Mouse (Mus musculus) midbrain, embryonic 12.5 days (tissue): ENCODE measurements around the gene Pde11a. TPM values are rescaled to one million over a fixed set of nuclear protein-coding genes. Genes with fewer than 3 reads are reported as not detected.

ENCODE experiments used
- ATAC-seq: fragments of 200-750 bp; cut with Nextera tagmentation; 2 replicates; pipeline ENCODE4 v1.8.0; 2017; ENCODE audit warnings: low read depth, moderate TSS enrichment, moderate library complexity; ENCODE audit not compliant: low FRiP score
- H3K27ac ChIP-seq: fragments of 300-500 bp; sonication (generic); replicated peaks from 2 replicates; pipeline ENCODE4 v1.5.1; 2016; ENCODE audit warnings: mild to moderate bottlenecking
- H3K27me3 ChIP-seq: fragments of 300-500 bp; sonication (generic); 2 replicates; pipeline ENCODE4 v1.6.1; 2016; ENCODE audit warnings: mild to moderate bottlenecking
- H3K36me3 ChIP-seq: fragments of 300-500 bp; sonication (generic); 2 replicates; pipeline ENCODE4 v1.6.1; 2016
- H3K4me1 ChIP-seq: fragments of 300-500 bp; sonication (generic); 2 replicates; pipeline ENCODE4 v1.6.1; 2016
- H3K4me2 ChIP-seq: fragments of 300-500 bp; sonication (generic); replicated peaks from 2 replicates; pipeline ENCODE4 v1.6.1; 2016; ENCODE audit warnings: mild to moderate bottlenecking, moderate library complexity
- H3K4me3 ChIP-seq: fragments of 300-500 bp; sonication (generic); 2 replicates; pipeline ENCODE4 v1.5.1; 2016; ENCODE audit warnings: mild to moderate bottlenecking
- H3K9ac ChIP-seq: fragments of 300-500 bp; sonication (generic); replicated peaks from 2 replicates; pipeline ENCODE4 v1.6.1; 2016; ENCODE audit warnings: mild to moderate bottlenecking, moderate library complexity
- H3K9me3 ChIP-seq: fragments of 300-500 bp; sonication (generic); 2 replicates; pipeline ENCODE4 v1.6.1; 2016; ENCODE audit warnings: mild to moderate bottlenecking
- WGBS: fragments of 180-500 bp; shearing (Covaris S2); methylation state at CpG from one replicate; pipeline ENCODE4 v1.1.7; 2016; 5-methylcytosine and 5-hydroxymethylcytosine counted together
- polyA plus RNA-seq: library from polyadenylated mRNA; unstranded; fragments of >200 nt; fragmentation: Nextera tagmentation; extraction: Ambion mirVana; gene quantifications from 2 replicates; pipeline ENCODE4 v1.2.1, GENCODE M21; 2016

The Pde11a gene
- polyA plus RNA-seq, 1 experiment from 2014 or later, result 0.20 TPM

DNA sequence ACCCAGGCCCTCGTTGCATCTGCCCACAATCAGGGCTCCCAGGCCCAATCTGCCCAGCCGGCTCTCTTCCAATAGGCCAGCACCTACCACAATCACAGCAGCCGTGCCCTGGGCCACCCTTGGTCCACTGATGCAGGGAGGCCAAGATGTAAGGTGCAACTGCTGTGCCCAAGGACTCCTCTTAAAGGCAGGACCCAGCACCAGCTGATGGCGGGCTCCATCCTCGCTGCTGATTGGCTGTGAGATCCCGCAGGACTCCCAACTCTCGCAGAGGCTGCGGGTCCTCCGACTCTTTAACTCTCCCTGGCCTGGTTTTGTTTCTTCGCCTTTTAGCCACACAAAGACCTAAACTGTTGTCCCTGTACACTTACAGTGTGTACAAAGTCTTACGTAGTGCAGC lies 21.7 kb upstream of the Pde11a start, which contains the start of gene Cyct:
Gene Cyct, minus strand, starts transcription at position 225 of the 400 bp plus-strand sequence.
- Histone ChIP-seq H3K27me3 (no peaks in the 10 kb centered on the region), H3K27ac (no peak within 1 kb of the TSS), H3K9me3 (no peaks in the 10 kb centered on the region), H3K4me1 (no peaks in the 10 kb centered on the region), H3K4me3 (no peak within 1 kb of the TSS), H3K36me3 (no peaks in the 10 kb centered on the region), H3K9ac (no peak within 1 kb of the TSS), H3K4me2 (no peak within 1 kb of the TSS)
- 88% methylated on average over 11 of the region's 11 CpGs for WGBS
- ATAC-seq, result no peak

DNA sequence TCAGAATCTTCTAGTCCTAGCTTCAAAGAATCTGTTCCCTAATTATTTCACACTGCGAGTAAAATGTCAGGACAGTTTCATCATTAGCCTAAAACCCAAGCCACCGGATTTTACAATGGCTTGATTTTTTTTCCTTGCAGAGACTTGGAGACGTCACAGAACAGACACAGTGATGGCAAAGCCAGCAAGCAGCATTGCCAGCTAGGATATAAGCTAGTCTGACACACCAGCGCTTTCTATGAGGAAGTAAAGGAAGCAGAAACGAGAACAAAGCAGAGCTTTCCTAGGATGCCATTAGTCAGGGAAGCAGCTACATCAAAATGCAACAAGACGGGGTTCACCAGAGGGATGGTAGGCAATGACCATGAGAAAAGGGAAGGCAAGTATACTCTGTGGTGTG lies 9.3 kb upstream of the Pde11a start:
- 73% methylated on average over 6 of the region's 6 CpGs for WGBS
- H3K27me3 ChIP-seq, result no peaks in the 10 kb centered on the region
- H3K36me3 ChIP-seq, result no peaks in the 10 kb centered on the region
- no peak overlapping the region for H3K4me2 ChIP-seq
- H3K4me3 ChIP-seq, result no peak overlapping the region
- H3K9ac ChIP-seq, result no peak overlapping the region
- ATAC-seq, result no peak
- no peaks in the 10 kb centered on the region for H3K4me1 ChIP-seq
- H3K9me3 ChIP-seq, result no peaks in the 10 kb centered on the region
- H3K27ac ChIP-seq, result no peak overlapping the region

DNA sequence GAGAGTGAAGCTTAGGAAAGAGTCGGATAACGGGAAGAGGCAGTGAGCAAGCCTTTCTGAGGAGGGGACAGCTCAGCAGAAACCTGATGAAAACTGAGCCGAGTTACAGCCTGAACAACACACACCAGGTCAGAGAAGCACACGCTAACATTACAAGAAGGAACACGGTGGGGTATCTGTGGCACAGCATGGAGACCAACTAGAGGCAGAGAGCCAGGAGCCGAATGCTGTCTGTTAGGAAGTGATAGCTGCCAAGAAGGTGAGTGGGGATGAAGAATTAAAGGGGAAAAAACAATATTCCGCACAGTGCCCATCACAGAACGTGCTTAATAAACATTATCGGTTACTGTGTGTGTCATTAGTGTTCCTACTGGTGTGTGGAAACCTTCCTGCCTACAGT lies 3.6 kb upstream of the Pde11a start:
- WGBS, result 93% methylated on average over 9 of the region's 9 CpGs
- H3K36me3 ChIP-seq, result no peaks in the 10 kb centered on the region
- no peaks in the 10 kb centered on the region for H3K9me3 ChIP-seq
- H3K27me3 ChIP-seq, result peaks cover 26% of the 10 kb centered on the region
- H3K9ac ChIP-seq, result no peak overlapping the region
- no peak overlapping the region for H3K27ac ChIP-seq
- no peak overlapping the region for H3K4me2 ChIP-seq
- no peak overlapping the region for H3K4me3 ChIP-seq
- peaks cover 9% of the 10 kb centered on the region for H3K4me1 ChIP-seq
- no peak for ATAC-seq

DNA sequence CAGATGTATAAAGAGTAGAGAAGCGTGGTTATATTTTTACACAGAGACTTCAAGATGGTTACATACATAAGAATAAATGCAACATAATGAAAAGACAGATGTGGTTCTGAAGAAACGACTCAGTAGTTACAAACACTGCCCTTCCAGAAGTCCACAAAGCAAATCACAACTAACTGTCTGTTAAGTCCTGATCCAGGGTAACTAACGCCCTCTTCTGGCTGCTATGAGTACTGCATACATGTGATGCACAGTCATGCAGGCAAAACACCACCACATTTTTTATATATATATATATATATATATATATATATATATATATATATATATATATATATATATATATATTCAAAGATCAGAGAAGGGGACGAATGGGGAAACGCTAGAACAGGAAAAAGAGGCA lies 4.0 kb downstream of the Pde11a start:
- peaks cover 9% of the 10 kb centered on the region for H3K4me1 ChIP-seq
- ATAC-seq, result no peak
- no peaks in the 10 kb centered on the region for H3K9me3 ChIP-seq
- H3K36me3 ChIP-seq, result no peaks in the 10 kb centered on the region
- no peak overlapping the region for H3K9ac ChIP-seq
- H3K27me3 ChIP-seq, result peaks cover 27% of the 10 kb centered on the region
- no peak overlapping the region for H3K27ac ChIP-seq
- WGBS, result 83% methylated on average over 5 of the region's 5 CpGs
- H3K4me2 ChIP-seq, result no peak overlapping the region
- no peak overlapping the region for H3K4me3 ChIP-seq

DNA sequence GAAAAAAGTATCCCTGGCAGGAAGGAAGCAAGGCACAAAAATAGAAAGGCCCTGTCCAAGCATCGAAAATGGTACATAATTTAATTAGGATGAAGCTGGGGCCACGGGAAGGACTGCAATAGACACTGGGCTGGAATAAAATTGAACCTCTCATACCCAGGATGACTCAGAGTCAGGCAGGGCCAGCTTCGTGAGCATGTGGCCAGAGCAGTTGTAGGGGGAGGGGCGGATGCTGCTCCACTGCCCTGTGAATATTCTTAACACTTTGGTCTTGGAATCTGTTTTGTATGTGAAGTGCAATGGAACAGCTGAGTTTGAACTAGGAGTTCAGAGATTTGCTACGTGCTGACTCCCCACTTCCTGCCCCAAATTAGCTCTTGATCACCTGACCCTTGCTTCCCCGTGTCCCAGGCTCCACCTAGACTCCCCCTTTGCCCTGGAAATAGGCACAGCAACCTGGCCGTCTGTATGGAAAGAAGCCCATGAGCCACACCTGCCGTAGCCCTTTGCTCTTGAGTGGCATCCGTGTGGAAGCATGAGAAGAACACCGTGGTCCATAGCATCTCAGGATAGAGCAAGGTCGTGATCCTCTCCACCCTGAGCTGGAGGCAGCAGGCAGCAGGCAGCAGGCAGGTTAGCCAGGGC lies 6.3 kb downstream of the Pde11a start:
- no peak overlapping the region for H3K27ac ChIP-seq
- H3K9me3 ChIP-seq, result no peaks in the 10 kb centered on the region
- H3K9ac ChIP-seq, result no peak overlapping the region
- ATAC-seq, result no peak
- no peak overlapping the region for H3K4me2 ChIP-seq
- no peaks in the 10 kb centered on the region for H3K4me1 ChIP-seq
- H3K4me3 ChIP-seq, result no peak overlapping the region
- H3K27me3 ChIP-seq, result 0 out of 2 replicates have a peak, but pooled peaks cover 4% of the 10 kb centered on the region
- 77% methylated on average over 11 of the region's 11 CpGs for WGBS
- H3K36me3 ChIP-seq, result no peaks in the 10 kb centered on the region

DNA sequence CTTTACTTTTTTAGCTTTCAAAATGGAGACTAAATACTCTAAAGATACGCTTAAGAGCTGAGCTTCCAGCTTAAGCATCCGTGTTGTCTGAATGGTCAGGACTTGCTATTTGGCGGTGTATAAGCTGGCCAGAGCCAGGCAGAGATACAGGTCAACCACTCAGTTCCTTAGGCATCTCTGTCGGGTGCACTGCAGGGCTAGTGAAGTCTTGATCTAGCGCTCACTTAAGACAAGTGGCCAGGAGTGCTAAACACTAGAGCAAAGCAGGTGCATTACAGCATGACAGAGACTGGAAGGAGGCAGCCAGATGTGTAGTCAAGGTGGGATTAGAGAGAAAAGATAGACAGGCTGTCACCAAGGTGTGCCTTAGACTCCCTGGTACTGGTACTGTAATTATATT lies 8.5 kb downstream of the Pde11a start:
- Histone ChIP-seq H3K9ac (no peak overlapping the region), H3K4me3 (no peak overlapping the region), H3K4me2 (no peak overlapping the region), H3K4me1 (no peaks in the 10 kb centered on the region), H3K9me3 (no peaks in the 10 kb centered on the region), H3K36me3 (no peaks in the 10 kb centered on the region), H3K27me3 (0 out of 2 replicates have a peak, but pooled peaks cover 4% of the 10 kb centered on the region), H3K27ac (no peak overlapping the region)
- 92% methylated on average over 5 of the region's 5 CpGs for WGBS
- ATAC-seq, result no peak

DNA sequence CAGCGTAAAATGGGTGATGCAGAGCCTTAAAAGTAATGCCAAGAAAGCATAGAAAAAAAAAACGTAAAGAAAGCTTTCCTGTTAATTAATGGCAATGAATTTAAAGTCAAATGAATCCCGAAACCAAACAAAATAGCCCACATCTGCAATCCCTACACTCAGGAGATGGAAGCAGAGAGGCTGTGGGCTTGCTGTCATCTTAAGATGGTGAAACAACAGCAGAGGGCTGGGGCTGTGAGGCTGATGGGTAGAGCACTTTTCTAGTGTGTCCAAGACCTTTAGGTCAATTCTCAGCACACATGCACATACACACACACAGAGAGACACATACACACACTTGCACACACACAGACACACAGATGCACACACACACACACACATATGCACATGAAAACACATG lies 12.4 kb downstream of the Pde11a start:
- 88% methylated on average over 3 of the region's 3 CpGs for WGBS
- ATAC-seq, result no peak
- no peak overlapping the region for H3K27ac ChIP-seq

DNA sequence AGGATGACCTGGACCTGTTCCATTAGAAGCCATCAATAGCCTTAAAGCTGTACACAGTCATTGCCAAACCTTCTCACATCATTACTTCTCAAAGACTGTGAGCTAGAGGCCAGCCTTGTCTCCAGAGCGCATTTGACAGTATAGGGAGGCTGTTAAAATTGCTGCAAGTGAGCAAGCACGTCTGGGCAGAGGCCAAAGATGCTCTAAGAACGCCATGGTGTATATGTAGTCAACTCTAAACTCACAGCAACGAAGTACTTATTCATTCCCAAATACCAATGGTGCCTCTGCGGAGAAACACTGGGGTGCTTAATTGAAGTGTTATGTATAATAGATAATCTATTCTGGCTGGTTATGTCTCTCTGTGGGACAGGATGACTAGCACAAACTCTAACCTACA lies 14.1 kb downstream of the Pde11a start:
- H3K27me3 ChIP-seq, result no peaks in the 10 kb centered on the region
- no peak overlapping the region for H3K9ac ChIP-seq
- no peaks in the 10 kb centered on the region for H3K36me3 ChIP-seq
- 90% methylated on average over 5 of the region's 5 CpGs for WGBS
- H3K9me3 ChIP-seq, result no peaks in the 10 kb centered on the region
- ATAC-seq, result no peak
- H3K4me2 ChIP-seq, result no peak overlapping the region
- H3K4me1 ChIP-seq, result no peaks in the 10 kb centered on the region
- H3K27ac ChIP-seq, result no peak overlapping the region
- H3K4me3 ChIP-seq, result no peak overlapping the region

More for the DNA sequence above, 12.4 kb downstream of the Pde11a start:
- no peak overlapping the region for H3K4me2 ChIP-seq
- H3K4me3 ChIP-seq, result no peak overlapping the region
- no peaks in the 10 kb centered on the region for H3K9me3 ChIP-seq
- H3K4me1 ChIP-seq, result no peaks in the 10 kb centered on the region
- H3K36me3 ChIP-seq, result no peaks in the 10 kb centered on the region
- H3K9ac ChIP-seq, result no peak overlapping the region
- H3K27me3 ChIP-seq, result no peaks in the 10 kb centered on the region

DNA sequence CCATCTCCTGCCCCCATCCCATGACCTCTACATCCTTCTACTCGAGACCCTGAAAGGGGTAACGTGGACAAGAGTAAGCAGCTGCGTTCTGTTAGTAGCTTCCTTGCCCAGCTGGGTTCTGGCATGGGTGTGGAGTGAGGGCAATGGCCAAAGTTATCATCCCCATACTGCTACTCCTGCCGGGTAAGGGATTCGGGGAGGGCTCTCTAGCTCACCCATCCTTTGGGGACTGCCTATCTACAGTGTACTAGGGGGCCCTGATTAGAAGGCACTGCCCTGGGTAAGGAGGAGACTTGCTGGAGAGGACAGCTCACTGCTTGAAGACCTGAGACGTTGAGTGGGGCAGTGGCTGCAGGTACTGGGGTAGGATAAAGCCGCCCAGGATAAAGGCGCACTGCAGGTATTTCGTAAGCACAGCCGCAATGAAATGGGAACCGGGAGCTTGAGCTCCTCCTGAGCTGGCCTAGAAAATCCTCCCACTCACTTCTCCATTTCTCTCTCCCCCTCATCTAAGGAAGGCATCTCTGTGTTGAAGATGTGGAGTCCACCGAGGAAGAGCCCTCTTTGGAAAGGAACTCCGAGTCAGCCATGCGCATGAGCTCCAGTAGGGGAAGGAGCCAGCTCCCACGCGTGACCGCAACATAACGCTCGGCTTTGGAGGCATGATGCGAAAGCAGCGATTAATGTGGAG lies 15.2 kb downstream of the Pde11a start:
- Histone ChIP-seq H3K27me3 (no peaks in the 10 kb centered on the region), H3K9me3 (no peaks in the 10 kb centered on the region), H3K9ac (no peak overlapping the region), H3K36me3 (no peaks in the 10 kb centered on the region), H3K4me3 (no peak overlapping the region), H3K4me1 (no peaks in the 10 kb centered on the region), H3K4me2 (no peak overlapping the region), H3K27ac (no peak overlapping the region)
- ATAC-seq, result no peak
- 82% methylated on average over 21 of the region's 21 CpGs for WGBS

DNA sequence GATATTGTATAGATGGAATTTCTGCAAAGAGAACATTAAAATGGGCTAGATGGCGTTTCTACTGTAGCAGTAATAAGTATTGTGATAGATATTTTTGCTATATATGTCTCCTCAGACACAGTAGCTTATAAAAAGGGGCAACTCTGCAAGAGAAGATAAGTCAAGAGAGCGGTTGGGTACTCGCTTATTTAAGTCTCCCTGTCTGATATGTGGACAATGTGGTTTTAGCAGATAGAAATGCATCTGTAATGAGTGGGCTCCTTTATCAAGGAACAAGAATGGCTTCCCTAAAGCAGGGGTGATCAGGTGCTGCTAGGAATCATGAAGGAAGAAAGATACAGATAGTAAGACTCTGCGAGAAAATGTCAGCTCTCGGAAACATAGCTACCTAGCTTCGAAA lies 18.2 kb downstream of the Pde11a start:
- H3K36me3 ChIP-seq, result no peaks in the 10 kb centered on the region
- H3K9ac ChIP-seq, result no peak overlapping the region
- no peak overlapping the region for H3K4me2 ChIP-seq
- H3K4me1 ChIP-seq, result no peaks in the 10 kb centered on the region
- H3K27me3 ChIP-seq, result no peaks in the 10 kb centered on the region
- WGBS, result 87% methylated on average over 6 of the region's 6 CpGs
- ATAC-seq, result no peak
- H3K4me3 ChIP-seq, result no peak overlapping the region
- no peak overlapping the region for H3K27ac ChIP-seq
- H3K9me3 ChIP-seq, result no peaks in the 10 kb centered on the region

DNA sequence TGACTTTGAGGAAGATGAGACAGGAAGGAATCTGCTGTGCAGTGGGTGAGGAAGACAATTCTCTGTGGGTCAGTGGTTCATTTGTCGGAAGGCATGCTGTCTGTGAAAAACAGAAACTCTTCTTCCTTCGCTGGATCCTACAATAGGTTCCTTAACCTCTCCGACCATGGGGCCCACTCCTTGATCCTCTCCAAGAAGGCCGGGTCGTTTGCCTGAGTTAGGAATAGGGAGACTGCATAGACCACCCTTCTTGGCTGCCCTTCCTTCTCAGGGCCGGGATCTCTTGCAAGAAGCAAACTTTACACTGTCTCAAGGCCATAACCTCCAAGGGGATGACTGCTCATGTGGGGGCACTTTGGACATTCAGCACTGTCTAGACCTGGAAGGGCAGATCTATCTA lies 19.3 kb downstream of the Pde11a start:
- Histone ChIP-seq H3K27ac (no peak overlapping the region), H3K4me2 (no peak overlapping the region), H3K4me1 (no peaks in the 10 kb centered on the region), H3K9me3 (no peaks in the 10 kb centered on the region), H3K9ac (no peak overlapping the region), H3K36me3 (no peaks in the 10 kb centered on the region), H3K27me3 (no peaks in the 10 kb centered on the region), H3K4me3 (no peak overlapping the region)
- ATAC-seq, result no peak
- 84% methylated on average over 6 of the region's 6 CpGs for WGBS

DNA sequence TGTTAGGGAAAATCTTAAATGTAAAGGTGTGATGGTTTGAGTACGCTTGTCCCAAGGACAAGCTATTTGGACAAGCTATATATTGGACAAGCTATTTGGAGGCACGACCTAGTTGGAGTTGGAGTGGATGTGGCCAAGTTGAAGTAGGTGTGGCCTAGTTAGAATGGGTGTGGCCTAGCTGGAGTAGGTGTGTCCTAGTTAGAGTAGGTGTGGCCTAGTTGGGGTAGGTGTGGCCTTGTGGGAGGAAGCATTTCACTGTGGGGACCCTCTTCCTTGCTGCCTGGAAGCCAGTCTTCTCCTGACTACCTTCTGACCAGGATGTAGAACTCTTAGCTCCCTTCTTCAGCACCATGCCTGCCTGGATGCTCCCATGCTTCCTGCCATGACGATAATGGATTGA lies 50.9 kb downstream of the Pde11a start:
- Histone ChIP-seq H3K4me2 (no peak overlapping the region), H3K27me3 (no peaks in the 10 kb centered on the region), H3K9ac (no peak overlapping the region), H3K4me1 (no peaks in the 10 kb centered on the region), H3K36me3 (no peaks in the 10 kb centered on the region), H3K4me3 (no peak overlapping the region), H3K27ac (no peak overlapping the region), H3K9me3 (no peaks in the 10 kb centered on the region)
- no peak for ATAC-seq
- 91% methylated on average over 3 of the region's 3 CpGs for WGBS
